Mouse (Mus musculus) gonadal fat pad, adult 2 months (tissue): ENCODE data around the gene Traf2. TPM values are rescaled to one million over a fixed set of nuclear protein-coding genes. Genes with fewer than 3 reads are reported as not detected.

Source experiments
- DNase-seq: peaks from one replicate; pipeline ENCODE4 v3.0.0-alpha.2; 2012; ENCODE audit warnings: low read depth
- polyA plus RNA-seq: library from polyadenylated mRNA; depleted of rRNA; stranded (reverse); fragments of >200 nt; gene quantifications from 2 replicates; pipeline ENCODE4 v1.2.3, GENCODE M21; 2012; rRNA removed

Traf2 gene
- polyA plus RNA-seq, 1 experiment = 17.0 TPM

DNA sequence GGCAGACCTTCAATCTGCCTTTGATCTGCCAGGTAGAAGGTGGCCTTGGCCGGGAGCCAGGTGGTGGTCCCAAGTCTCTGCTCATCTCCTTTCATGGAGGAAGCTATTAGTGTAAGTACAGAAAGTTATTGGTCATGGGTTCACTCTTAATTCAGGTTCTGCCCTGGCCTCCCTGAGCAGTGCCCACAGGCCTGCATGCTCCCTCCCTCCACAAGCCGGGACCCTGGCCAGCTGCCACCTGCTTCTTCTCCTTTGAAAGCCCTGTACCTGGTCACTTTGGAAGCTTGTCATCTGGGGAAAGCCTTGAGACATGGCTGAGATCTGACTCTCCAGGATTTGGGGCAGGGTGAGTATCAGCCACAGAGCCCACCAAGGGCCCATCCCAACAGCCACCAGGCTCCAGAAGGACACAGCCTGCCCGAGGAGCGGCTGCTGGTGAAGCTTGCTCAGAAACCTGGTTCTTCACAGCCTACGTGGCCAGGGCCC is 53.2 kb downstream of the Traf2 start, which contains the start of gene Lcn12:
Lcn12 (minus strand) TSS at position 436 of the 486 bp plus-strand sequence.
- DNase-seq = no peak

DNA sequence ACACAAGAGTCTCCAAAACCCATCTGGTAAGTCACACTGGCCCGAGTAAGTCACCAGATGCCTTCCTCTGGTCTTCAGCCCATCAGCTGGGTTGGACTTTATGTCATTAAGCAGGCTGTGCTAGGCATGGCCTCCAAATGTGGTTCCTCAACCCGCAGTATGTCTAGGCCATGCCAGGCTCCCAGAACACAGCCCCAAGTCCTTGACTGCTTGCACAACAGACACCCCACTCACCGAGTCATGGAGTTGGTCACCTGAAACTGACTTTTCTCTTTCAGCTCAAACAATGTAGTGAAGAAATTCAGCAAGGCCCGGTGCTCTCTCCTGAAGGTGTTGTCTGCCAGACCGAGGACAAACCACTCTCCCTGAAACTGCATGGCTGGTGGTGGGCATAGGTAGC is 53.8 kb downstream of the Traf2 start:
- no peak for DNase-seq

DNA sequence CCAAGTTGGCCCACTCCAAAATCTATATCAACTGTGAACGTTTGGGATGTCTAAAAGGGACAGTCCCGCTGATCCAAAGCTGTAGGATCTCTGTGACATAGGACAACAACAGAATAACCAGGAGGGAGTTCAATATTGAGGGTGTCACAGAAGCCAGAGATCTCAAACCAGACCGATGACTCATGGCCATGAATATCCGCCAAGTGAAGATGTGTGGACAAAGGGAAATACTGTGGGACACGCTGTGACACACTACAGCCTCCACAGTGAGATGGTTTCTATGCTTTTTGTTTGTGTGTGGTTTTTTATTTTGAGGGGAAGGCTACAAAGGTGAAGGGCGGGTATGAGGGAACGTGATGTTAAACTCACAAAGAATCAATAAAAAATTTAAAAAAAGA is 58.1 kb downstream of the Traf2 start:
- DNase-seq = no peak

DNA sequence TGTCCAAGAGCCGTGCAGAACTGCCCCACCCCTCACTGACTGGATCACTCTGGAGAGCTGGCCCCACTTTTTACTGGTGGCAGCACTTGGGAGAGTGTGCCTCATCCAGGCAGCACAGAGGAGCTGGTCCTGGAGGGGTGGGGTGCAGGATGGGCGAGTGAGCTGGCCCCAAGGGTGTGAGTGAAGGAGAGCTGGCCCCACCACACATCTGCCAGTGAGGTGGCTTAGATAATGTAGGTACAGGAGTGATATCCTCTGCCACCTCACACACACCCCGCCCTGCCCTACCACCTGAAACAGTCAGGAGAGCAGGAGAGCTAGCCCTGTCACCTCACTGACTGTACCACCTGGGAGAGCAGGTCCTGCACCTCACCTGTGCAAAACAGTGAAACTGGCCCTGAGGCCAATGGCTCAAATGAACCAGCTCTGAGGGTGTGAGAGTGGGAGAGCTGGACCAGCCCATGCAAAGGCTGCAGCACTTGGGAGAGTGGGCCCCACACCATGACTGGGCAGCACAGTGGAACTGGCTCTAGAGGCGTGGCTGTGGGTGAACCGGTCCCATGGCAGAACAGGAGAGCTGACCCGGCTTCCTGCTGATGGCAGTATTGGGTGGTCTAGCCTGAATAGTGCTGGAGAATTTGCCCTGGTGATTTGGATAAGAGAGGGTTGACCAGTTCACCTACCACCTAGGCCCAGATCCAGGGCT is 58.6 kb downstream of the Traf2 start:
- DNase-seq = no peak

DNA sequence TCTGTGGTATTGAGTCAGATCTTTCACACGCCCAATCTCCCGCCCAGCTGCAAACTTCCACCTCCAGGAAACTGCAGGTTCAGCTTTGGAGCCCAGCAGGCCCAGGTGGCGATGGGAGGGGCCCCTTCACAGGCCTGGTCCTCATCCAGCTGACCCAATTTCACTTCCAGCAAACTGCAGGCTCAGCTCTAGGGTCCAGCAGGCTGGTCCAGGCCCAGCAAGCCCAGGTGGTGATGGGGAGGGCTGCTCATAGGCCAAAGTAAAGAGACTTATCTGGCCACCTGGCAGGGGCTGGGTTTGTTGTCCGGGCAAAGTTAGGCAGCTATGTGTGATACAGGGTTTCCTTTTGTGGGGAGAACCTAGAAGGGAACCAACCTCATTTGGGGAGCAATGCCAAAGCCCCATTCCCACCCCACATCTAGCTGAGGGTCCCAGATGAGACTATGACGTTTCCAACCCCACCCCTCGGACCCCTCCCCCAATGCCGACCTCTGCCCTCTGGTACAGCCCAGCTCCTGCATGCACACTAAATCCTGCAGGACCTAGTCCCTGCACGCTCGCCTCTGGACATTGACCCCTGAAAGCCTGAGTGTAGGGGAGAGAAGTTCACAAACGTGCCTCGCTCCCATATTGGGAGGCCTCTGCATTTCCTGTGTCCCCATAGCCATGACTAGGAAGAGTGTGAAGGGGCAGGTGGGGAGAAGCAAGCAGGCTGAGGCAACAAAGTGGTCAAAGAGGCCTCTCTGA is 61.7 kb downstream of the Traf2 start:
- DNase-seq = no peak

DNA sequence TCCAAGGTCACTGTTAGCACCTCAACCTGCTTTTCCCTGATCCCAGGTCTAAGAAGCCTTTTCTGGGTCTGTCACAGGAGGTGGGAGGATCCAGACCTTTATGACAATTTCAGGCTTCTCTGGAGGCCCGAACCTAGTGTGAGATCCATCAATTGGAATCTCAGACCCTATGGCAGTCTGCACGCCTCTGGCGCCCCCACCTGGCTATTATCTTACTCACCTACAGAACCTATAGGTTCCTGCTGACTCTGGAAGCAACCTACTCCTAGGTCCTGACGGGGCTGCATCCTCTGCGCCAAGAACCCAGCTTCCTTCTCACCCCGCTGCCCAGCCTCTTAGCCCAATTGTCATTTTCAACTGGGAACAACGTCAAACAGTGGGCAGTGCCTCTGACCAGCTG is 63.8 kb downstream of the Traf2 start:
- DNase-seq = no peak

DNA sequence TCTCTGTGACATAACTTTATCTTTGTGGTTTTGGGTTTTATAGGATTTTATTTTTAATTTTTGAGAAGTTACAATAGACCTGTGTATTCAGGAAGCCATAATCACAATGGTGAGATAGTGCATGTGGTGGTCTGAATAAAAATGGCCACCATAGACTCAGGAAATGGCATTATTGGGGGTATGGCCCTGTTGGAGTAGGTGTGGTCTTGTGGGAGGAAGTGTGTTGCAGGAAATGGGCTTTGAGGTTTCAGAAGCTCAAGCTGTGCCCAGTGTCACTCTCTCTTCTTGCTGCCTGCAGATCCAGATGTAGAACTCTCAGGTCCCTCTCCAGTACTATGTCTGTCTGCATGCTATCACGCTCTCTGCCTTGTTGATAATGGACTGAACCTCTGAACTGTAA is 66.2 kb downstream of the Traf2 start:
- DNase-seq = no peak

DNA sequence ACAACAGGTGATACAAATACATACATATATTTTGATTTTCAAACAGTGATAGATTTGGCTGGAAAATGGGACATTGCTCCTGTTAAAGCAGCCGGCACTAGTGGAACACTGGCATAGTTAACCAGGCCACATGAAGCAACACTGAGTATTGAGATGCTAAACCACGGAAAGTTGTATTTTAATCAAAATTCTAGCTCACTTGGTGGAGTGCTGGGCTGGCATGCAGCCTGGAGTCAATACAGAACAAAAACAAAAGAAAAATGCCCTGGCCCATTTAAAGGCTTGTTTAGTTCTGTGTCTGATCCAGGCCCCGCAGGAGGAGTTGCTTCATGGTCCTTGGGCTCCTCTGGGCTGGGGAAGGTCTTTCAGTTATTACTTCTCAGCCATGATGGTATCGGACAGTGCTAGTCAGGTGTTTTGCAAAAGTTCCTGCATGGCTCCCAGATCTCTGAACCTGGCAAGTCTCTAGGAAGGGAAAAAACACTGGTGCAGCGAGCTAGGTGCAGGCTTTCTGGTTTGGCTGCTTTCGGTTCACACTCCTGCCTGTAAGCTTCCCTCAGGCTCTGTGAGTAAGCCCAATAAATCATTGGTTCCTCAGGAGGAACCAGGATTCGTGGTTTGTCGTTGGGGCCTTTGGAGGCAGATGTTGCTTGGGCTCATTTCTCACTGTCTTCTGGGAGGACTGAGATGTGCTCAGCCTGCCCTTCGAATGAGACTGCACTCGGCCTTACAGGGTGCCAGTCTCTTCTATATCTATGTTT is 67.0 kb downstream of the Traf2 start:
- peak; percentile 89 for DNase-seq

DNA sequence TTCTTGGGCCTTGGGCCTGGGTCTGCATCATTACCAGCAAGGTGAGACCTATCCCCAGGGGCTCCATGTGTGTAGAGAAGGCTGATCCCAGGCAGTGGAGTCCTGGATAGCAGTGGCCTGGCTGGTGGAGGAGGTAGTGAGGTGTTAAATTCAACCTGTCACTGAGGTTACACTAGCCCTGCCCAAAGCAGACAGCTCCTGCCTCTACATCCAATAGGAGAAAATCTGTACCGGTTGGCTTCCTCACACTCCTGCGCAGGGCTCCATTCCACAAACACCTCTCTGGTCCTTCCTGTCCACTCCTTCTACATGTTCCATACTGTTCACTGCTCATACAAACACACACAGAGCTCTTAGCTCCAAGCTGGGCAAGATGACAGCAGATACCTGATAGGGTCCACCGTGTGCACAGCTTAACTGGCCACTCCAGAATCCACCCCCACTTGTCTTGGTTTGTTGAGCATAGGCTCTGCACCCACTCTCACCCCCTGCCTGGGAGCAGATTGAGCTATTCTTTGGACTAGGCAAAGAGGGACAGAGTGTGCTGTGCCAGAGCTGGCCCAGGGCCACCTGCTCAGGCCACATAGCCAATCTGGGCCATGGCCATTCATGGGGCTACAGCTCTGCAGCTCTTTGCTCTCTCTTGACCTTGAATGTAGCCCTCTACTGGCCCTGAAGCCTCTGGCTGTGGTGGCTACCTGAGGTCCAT is 68.6 kb downstream of the Traf2 start:
- no peak for DNase-seq

DNA sequence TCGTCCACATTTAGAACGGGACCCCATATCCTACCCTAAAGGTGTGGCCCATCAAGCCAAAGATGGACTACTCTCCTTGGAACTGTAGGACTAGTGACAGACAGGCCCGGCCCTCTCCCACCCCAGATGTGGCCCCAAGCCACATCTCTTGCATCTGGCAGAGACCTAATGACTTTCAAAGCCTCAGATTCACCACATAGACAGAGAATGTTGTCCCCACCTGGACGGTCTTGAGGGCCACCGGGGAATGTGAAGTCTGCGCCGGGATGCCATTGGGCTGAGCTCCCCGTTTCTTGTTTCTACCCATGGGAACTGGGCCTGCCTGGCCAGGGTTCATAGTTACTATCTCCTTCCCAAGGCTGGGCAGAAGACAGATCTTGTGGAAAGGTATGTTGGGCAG is 69.2 kb downstream of the Traf2 start:
- DNase-seq = no peak

DNA sequence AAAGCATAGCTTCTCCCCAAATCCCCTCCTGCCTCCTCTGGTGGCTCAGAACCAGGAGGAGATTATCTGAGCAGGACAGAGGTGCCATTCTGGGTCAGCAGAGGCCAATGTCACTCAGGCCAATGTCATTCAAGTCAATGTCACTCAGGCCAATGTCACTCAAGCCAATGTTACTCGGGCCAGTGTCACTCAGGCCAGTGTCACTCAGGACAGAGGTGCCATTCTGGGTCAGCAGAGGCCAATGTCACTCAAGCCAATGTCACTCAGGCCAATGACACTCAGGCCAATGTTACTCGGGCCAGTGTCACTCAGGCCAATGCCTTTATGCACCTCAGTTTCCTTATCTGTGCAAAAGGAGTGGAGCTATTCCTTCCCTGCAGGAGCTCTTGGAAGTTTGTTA is 74.2 kb downstream of the Traf2 start:
- no peak for DNase-seq

DNA sequence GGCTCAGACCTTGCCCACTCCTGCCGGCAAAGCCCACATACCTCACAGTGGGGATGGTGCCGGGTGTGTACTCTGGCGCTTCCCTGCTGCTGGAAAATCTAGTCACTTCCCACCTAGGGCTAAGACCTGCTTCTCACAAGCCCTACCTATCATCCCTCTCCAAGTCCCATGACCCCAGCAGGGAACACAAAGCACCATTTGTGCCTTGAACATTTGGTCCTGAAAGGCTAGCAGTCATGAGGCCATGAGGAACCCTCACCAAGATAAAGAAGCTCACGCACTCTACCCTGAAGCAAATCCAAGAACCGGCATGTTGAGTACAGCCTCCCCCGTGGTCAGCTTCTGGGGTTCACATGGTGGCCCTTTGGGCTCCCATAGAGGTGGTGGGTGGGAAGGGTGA is 76.8 kb downstream of the Traf2 start, which contains the start of gene Ptgds:
Ptgds (minus strand) TSS at position 78 of the 400 bp plus-strand sequence.
- no peak for DNase-seq

DNA sequence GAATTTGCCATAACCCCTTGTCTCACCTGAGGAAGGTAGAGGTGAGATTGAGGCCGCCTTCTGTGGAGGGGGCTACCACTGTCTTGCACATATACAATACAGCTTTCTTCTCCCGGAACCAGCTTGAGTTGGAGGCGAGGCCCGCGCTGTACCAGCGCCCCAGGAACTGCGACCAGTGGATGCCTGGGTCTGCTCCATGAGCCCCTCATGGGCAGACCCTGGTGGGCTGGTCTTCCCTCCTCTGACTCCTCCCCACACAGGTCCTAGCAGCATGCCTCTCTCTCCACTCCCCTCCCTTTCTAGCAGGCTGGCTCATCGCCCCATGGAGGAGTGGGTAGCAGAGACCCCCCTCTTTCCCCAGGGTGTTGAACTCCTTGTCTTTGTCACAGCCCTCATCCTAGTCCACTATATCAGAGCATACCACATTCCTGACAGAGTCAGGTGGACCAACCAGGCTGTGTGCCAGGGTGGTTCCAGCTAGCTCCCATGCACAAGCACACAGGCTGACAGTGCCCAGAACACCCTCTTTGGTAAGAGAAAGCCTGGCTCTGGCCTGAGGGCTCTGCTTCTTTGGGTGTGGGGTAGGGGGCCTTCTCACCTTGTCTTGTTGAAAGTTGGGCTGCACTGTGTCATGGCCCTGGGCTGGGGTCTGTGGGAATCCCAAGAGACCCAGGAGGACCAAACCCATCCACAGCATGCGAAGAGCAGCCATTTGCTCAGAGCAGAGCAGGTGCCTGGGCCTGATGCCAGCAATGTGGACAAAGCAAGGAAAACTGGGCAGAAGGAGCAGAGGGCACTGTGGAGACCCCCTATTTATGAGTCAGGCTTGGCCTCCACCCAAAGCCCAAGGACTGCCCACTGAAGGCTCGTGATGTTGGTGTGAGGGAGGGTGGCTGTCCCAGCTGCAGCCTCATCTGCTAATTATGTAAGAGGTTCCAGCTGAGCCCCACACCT is 77.5 kb downstream of the Traf2 start:
- DNase-seq = no peak

Other genes with a start within 250 kb of the Traf2 start
- gene Grin1, start 227.8 kb downstream of the Traf2 start, polyA plus RNA-seq = 0.12 and 0.15 TPM in 2 replicates
- 11.2 and 25.1 TPM in 2 replicates for gene Man1b1, start 214.6 kb downstream of the Traf2 start, polyA plus RNA-seq
- 18.1 and 28.0 TPM in 2 replicates for gene Dpp7, start 190.6 kb downstream of the Traf2 start, polyA plus RNA-seq
- gene Uap1l1, start 181.3 kb downstream of the Traf2 start, polyA plus RNA-seq = 38.0 and 38.6 TPM in 2 replicates
- 3.0 and 4.3 TPM in 2 replicates for gene Sapcd2, start 174.6 kb downstream of the Traf2 start, polyA plus RNA-seq
- gene Entpd2, start 151.1 kb downstream of the Traf2 start, polyA plus RNA-seq = 64.7 and 75.2 TPM in 2 replicates
- gene Npdc1, start 147.6 kb downstream of the Traf2 start, polyA plus RNA-seq = 140 and 154 TPM in 2 replicates
- 0.47 and 0.57 TPM in 2 replicates for gene Fut7, start 123.7 kb downstream of the Traf2 start, polyA plus RNA-seq
- gene Abca2, start 118.2 kb downstream of the Traf2 start, polyA plus RNA-seq = 187 and 437 TPM in 2 replicates
- 103 and 188 TPM in 2 replicates for gene Clic3, start 90.1 kb downstream of the Traf2 start, polyA plus RNA-seq
- gene Paxx, start 85.8 kb downstream of the Traf2 start, polyA plus RNA-seq = 124 and 139 TPM in 2 replicates
- 1,300 and 1,863 TPM in 2 replicates for gene Ptgds, start 76.9 kb downstream of the Traf2 start, polyA plus RNA-seq
- gene Lcn12, start 53.0 kb downstream of the Traf2 start, polyA plus RNA-seq = 234 and 311 TPM in 2 replicates
- gene Fbxw5, start 46.2 kb downstream of the Traf2 start, polyA plus RNA-seq = 19.2 and 54.8 TPM in 2 replicates
- 15.1 and 15.8 TPM in 2 replicates for gene C8g, start 45.2 kb downstream of the Traf2 start, polyA plus RNA-seq
- gene Edf1, start 10.9 kb upstream of the Traf2 start, polyA plus RNA-seq = 115 and 139 TPM in 2 replicates
- gene Mamdc4, start 27.9 kb upstream of the Traf2 start, polyA plus RNA-seq = 8.0 and 13.4 TPM in 2 replicates
- gene Phpt1, start 28.3 kb upstream of the Traf2 start, polyA plus RNA-seq = 57.5 and 83.3 TPM in 2 replicates
- 1.4 and 2.0 TPM in 2 replicates for gene Ajm1, start 34.8 kb upstream of the Traf2 start, polyA plus RNA-seq
- gene Rabl6, start 61.6 kb upstream of the Traf2 start, polyA plus RNA-seq = 58.5 and 65.8 TPM in 2 replicates
- 1.0 and 1.6 TPM in 2 replicates for gene Ccdc183, start 70.7 kb upstream of the Traf2 start, polyA plus RNA-seq
- 72.5 and 74.2 TPM in 2 replicates for gene Tmem141, start 75.1 kb upstream of the Traf2 start, polyA plus RNA-seq
- gene Fcna, start 81.1 kb upstream of the Traf2 start, polyA plus RNA-seq = 18.2 and 19.1 TPM in 2 replicates
- 4,084 and 9,522 TPM in 2 replicates for gene Lcn8, start 106.2 kb upstream of the Traf2 start, polyA plus RNA-seq
- gene Lcn5, start 111.0 kb upstream of the Traf2 start, polyA plus RNA-seq = 3,609 and 5,181 TPM in 2 replicates
- gene Lcn6, start 129.8 kb upstream of the Traf2 start, polyA plus RNA-seq = 342 and 466 TPM in 2 replicates
- gene Lcn10, start 135.8 kb upstream of the Traf2 start, polyA plus RNA-seq = 996 and 1,118 TPM in 2 replicates
- gene Obp2a, start 153.1 kb upstream of the Traf2 start, polyA plus RNA-seq = 25.9 and 27.0 TPM in 2 replicates
- 208 and 344 TPM in 2 replicates for gene Bmyc, start 159.8 kb upstream of the Traf2 start, polyA plus RNA-seq
- 0.19 and 0.22 TPM in 2 replicates for gene Obp2b, start 190.1 kb upstream of the Traf2 start, polyA plus RNA-seq
- not detected in 2 replicates for gene Lcn3, start 218.6 kb upstream of the Traf2 start, polyA plus RNA-seq
- gene Lcn11, start 230.1 kb upstream of the Traf2 start, polyA plus RNA-seq = 0.38 and 0.53 TPM in 2 replicates
- gene Gm13539, start 235.3 kb upstream of the Traf2 start, polyA plus RNA-seq = not detected in 2 replicates